Mouse (Mus musculus) C2C12 (cell line): ENCODE results near the gene Prps1l3. TPM values are rescaled to one million over a fixed set of nuclear protein-coding genes. Genes with fewer than 3 reads are reported as not detected.

Experiments
- H3K27me3 ChIP-seq: one replicate; pipeline ENCODE4 v1.6.1; 2011; ENCODE audit not compliant: control insufficient read depth, insufficient read depth, insufficient read length
- H3K36me3 ChIP-seq: one replicate; pipeline ENCODE4 v1.6.1; 2011; ENCODE audit not compliant: control insufficient read depth, insufficient read depth
- H3K4me3 ChIP-seq: one replicate; pipeline ENCODE4 v1.5.1; 2011; ENCODE audit warnings: mild to moderate bottlenecking, control low read depth; ENCODE audit not compliant: poor library complexity, insufficient read depth, severe bottlenecking
- H3K79me2 ChIP-seq: one replicate; pipeline ENCODE4 v1.6.1; 2011; ENCODE audit not compliant: control insufficient read depth, insufficient read depth
- H3K79me3 ChIP-seq: one replicate; pipeline ENCODE4 v1.6.1; 2011; ENCODE audit warnings: low read depth, control low read depth
- H3ac ChIP-seq: one replicate; pipeline ENCODE3; 2011; ENCODE audit warnings: low read depth; ENCODE audit not compliant: control insufficient read depth, insufficient read length
- CEBPB ChIP-seq: IDR thresholded peaks from one replicate; pipeline ENCODE4 v1.6.1; 2011; ENCODE audit warnings: low read depth, mild to moderate bottlenecking, control low read depth, moderate library complexity
- CTCF ChIP-seq: IDR thresholded peaks from one replicate; pipeline ENCODE4 v1.5.1; 2011; ENCODE audit not compliant: control insufficient read depth, insufficient read depth, insufficient read length
- FOSL1 ChIP-seq: IDR thresholded peaks from one replicate; pipeline ENCODE4 v1.8.0; 2011; ENCODE audit warnings: mild to moderate bottlenecking, low read length; ENCODE audit not compliant: poor library complexity, insufficient read depth, severe bottlenecking
- MAX ChIP-seq: IDR thresholded peaks from one replicate; pipeline ENCODE4 v1.6.1; 2011; ENCODE audit warnings: mild to moderate bottlenecking, control low read depth
- MYOD1 ChIP-seq: IDR thresholded peaks from one replicate; pipeline ENCODE4 v1.6.1; 2011; ENCODE audit warnings: low read depth; ENCODE audit not compliant: control insufficient read depth, insufficient read length
- MYOG ChIP-seq: IDR thresholded peaks from one replicate; pipeline ENCODE4 v1.6.1; 2011; ENCODE audit not compliant: control insufficient read depth, insufficient read length; ENCODE audit errors: extremely low read depth
- USF1 ChIP-seq: IDR thresholded peaks from one replicate; pipeline ENCODE4 v1.6.1; 2011; ENCODE audit warnings: low read depth, mild to moderate bottlenecking, control low read depth, moderate library complexity
- polyA plus RNA-seq: library from polyadenylated mRNA; unstranded; fragments of >200 nt; fragmentation: generic; extraction: Trizol; gene quantifications from one replicate; pipeline ENCODE4 v1.2.1, GENCODE M21; 2012; ENCODE audit warnings: missing spikeins

Gene Prps1l3
- polyA plus RNA-seq, 1 experiment = 15.9 TPM

DNA sequence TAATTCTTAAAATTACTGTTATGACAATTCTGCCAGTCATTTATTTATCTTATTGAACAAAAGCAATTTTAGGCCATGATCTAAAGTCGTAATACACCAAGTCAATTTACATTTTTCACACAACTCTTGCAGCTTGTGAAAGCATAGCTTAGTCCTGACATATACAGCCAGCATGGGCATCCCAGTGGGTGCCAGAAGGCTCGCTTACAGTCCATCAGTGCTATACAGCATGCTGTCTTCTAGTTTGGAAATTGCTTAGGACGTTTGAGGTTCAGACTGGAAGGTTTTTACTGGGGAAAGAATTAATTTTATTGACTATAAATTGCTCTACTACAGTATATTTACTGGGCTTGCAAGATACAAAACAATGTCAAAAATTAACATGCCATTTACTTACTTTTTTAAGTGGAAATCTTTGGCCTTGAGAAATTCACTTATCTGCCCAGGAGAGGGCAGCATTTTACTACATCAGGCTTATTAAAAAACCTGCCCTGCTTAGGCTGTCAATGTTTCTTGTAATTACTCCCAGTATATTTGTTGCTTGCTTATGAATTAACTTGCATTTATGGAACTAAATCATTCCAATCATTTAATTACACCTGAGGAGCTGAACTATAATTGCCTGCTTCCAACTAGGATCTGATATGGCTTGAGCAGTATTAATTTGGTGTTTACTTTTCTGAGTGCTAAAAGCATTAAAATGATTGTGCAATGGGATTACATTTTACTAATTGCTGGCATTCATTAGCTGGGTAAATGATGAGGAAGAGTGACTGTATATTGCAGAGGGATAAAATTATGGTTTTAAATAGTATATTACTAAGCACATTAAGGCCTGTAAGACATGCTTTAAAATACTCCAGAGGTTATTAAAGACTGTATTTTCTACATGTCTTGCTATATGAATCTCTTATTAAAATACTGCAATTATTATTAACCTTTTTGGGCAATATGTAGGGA lies 51.2 kb downstream of the Prps1l3 start:
- H3K79me2 ChIP-seq = no peaks in the 10 kb centered on the region
- no peaks in the 10 kb centered on the region for H3K79me3 ChIP-seq
- no peak overlapping the region for H3ac ChIP-seq
- TF ChIP-seq MYOG (no peak), MYOD1 (no peak), MAX (no peak), CTCF (no peak), FOSL1 (no peak), CEBPB (no peak), USF1 (no peak)
- no peak overlapping the region for H3K4me3 ChIP-seq
- no peaks in the 10 kb centered on the region for H3K27me3 ChIP-seq
- H3K36me3 ChIP-seq = no peaks in the 10 kb centered on the region

DNA sequence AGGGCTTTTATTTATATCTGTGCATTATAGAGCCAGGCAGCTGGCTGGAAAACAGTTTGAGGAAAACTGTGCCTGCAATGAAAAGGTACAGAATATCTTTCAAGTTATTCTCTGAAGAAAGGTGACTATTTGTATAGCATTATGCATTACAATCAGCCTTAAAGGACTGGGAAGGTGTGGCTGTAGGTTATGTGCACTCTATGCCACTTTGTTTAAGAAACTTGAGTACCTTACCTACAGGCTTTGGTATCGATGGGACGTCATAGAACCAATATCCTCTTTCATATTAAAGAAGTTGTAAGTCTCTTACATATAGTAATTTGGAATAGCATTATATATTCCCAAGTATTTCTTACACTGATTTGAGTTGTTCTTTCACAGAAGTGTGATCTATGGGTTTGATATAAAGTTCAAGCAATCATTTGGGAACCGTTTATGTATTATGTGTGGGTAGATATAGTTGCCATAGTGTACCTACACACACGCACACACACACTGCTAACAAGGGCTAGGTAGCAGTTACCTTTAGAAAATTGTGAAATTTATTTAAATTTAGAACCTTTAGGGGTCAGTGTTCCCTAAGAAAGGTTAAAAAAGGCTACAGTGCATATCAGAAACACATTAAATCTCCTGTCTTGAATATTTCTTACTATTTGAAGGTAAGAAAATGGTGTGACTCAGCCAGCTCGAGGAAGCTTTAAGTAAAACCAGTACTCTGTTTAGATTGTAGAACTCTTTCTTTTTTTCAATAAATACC lies 55.3 kb downstream of the Prps1l3 start:
- no peaks in the 10 kb centered on the region for H3K79me3 ChIP-seq
- no peaks in the 10 kb centered on the region for H3K36me3 ChIP-seq
- H3K79me2 ChIP-seq = no peaks in the 10 kb centered on the region
- no peak overlapping the region for H3ac ChIP-seq
- no peak overlapping the region for H3K4me3 ChIP-seq
- no peaks in the 10 kb centered on the region for H3K27me3 ChIP-seq
- TF ChIP-seq CTCF = no peak
- no peak for TF ChIP-seq FOSL1
- no peak for TF ChIP-seq USF1
- TF ChIP-seq MYOD1 = no peak
- TF ChIP-seq MYOG = no peak
- TF ChIP-seq CEBPB = no peak
- TF ChIP-seq MAX = no peak

Other genes starting within 250 kb of the Prps1l3 start
- not detected for gene Slc25a21, start 32.9 kb upstream of the Prps1l3 start, polyA plus RNA-seq
- gene Mipol1, start within 50 bp of the Prps1l3 start, polyA plus RNA-seq = 0.70 TPM